Mouse (Mus musculus): ENCODE measurements around the gene Rbms1. TPM values are rescaled to one million over a fixed set of nuclear protein-coding genes. Genes with fewer than 3 reads are reported as not detected.

Gene Rbms1
- polyA plus RNA-seq, 1 experiment from 2014 or later, result 39.5 TPM

- Histone ChIP-seq H3K27ac (ENCODE audit: low read depth, low read length) (no peak overlapping the region), H3K4me1 (replicated peaks; ENCODE audit: control insufficient read depth, insufficient read depth, low read length) (no peaks in the 10 kb centered on the region), H3K36me3 (ENCODE audit: control insufficient read depth, insufficient read depth, low read length) (no peaks in the 10 kb centered on the region), H3K27me3 (ENCODE audit: control insufficient read depth, insufficient read depth, low read length) (no peaks in the 10 kb centered on the region), H3K4me3 (ENCODE audit: low read depth, low read length) (no peak overlapping the region), H3K4me2 (ENCODE audit: low read depth, low read length, severe bottlenecking) (no peak overlapping the region), H3K9ac (ENCODE audit: low read length) (no peak overlapping the region), H3K9me3 (ENCODE audit: control insufficient read depth, low read length) (no peaks in the 10 kb centered on the region)
- WGBS, result 96% methylated on average over 9 of the region's 9 CpGs
- ATAC-seq (replicated peaks; ENCODE audit: low FRiP score) (no peak), DNase-seq (ENCODE audit: low spot score) (no peak)
Measured at GRCm38 (mm10) chr2:60751274-60751673, 211.7 kb downstream of the Rbms1 start.

GRCm38 (mm10) chr2:60750591-60750990, 212.4 kb downstream of the Rbms1 start:
- H3K27me3 ChIP-seq (ENCODE audit: control insufficient read depth, insufficient read depth, low read length), result no peaks in the 10 kb centered on the region
- WGBS, result 89% methylated on average over 3 of the region's 3 CpGs
- H3K4me2 ChIP-seq (ENCODE audit: low read depth, low read length, severe bottlenecking), result no peak overlapping the region
- ATAC-seq (replicated peaks; ENCODE audit: low FRiP score) (no peak), DNase-seq (ENCODE audit: low spot score) (no peak)
- H3K4me3 ChIP-seq (ENCODE audit: low read depth, low read length), result no peak overlapping the region
- H3K9ac ChIP-seq (ENCODE audit: low read length), result no peak overlapping the region
- H3K36me3 ChIP-seq (ENCODE audit: control insufficient read depth, insufficient read depth, low read length), result no peaks in the 10 kb centered on the region
- H3K27ac ChIP-seq (ENCODE audit: low read depth, low read length), result no peak overlapping the region
- H3K9me3 ChIP-seq (ENCODE audit: control insufficient read depth, low read length), result no peaks in the 10 kb centered on the region
- no peaks in the 10 kb centered on the region for H3K4me1 ChIP-seq (replicated peaks; ENCODE audit: control insufficient read depth, insufficient read depth, low read length)

DNA sequence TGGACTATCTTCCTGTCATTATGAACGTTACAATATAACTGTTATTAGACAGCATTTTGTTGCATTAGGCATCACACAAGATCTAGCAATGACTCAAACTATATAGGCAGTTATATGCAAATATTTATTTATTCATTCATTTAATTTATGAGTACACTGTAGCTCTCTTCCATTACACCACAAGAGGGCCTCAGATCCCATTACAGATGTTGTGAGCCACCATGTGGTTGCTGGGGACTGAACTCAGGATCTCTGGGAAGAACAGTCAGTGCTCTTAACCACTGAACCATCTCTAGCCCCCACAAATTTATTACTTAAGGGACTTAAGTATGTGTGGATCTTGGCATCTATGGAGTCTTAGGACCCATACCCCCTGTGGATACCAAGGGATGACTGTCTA, 214.4 kb downstream of the Rbms1 start:
- no peaks in the 10 kb centered on the region for H3K36me3 ChIP-seq (ENCODE audit: control insufficient read depth, insufficient read depth, low read length)
- no peak for ATAC-seq (replicated peaks; ENCODE audit: low FRiP score)
- H3K4me2 ChIP-seq (ENCODE audit: low read depth, low read length, severe bottlenecking), result no peak overlapping the region
- H3K4me3 ChIP-seq (ENCODE audit: low read depth, low read length), result no peak overlapping the region
- 95% methylated on average over 1 of the region's 1 CpGs for WGBS
- no peaks in the 10 kb centered on the region for H3K9me3 ChIP-seq (ENCODE audit: control insufficient read depth, low read length)
- H3K9ac ChIP-seq (ENCODE audit: low read length), result no peak overlapping the region
- H3K27ac ChIP-seq (ENCODE audit: low read depth, low read length), result no peak overlapping the region
- DNase-seq (ENCODE audit: low spot score), result no peak
- no peaks in the 10 kb centered on the region for H3K4me1 ChIP-seq (replicated peaks; ENCODE audit: control insufficient read depth, insufficient read depth, low read length)
- H3K27me3 ChIP-seq (ENCODE audit: control insufficient read depth, insufficient read depth, low read length), result no peaks in the 10 kb centered on the region

- Histone ChIP-seq H3K27ac (ENCODE audit: low read depth, low read length) (no peak overlapping the region), H3K4me1 (replicated peaks; ENCODE audit: control insufficient read depth, insufficient read depth, low read length) (no peaks in the 10 kb centered on the region), H3K36me3 (ENCODE audit: control insufficient read depth, insufficient read depth, low read length) (no peaks in the 10 kb centered on the region), H3K27me3 (ENCODE audit: control insufficient read depth, insufficient read depth, low read length) (no peaks in the 10 kb centered on the region), H3K4me2 (ENCODE audit: low read depth, low read length, severe bottlenecking) (no peak overlapping the region), H3K9ac (ENCODE audit: low read length) (no peak overlapping the region), H3K4me3 (ENCODE audit: low read depth, low read length) (no peak overlapping the region), H3K9me3 (ENCODE audit: control insufficient read depth, low read length) (no peaks in the 10 kb centered on the region)
- WGBS, result 78% methylated on average over 3 of the region's 3 CpGs
- DNase-seq (ENCODE audit: low spot score), result no peak
- no peak for ATAC-seq (replicated peaks; ENCODE audit: low FRiP score)
Measured at GRCm38 (mm10) chr2:60747590-60747989, 215.4 kb downstream of the Rbms1 start.

DNA sequence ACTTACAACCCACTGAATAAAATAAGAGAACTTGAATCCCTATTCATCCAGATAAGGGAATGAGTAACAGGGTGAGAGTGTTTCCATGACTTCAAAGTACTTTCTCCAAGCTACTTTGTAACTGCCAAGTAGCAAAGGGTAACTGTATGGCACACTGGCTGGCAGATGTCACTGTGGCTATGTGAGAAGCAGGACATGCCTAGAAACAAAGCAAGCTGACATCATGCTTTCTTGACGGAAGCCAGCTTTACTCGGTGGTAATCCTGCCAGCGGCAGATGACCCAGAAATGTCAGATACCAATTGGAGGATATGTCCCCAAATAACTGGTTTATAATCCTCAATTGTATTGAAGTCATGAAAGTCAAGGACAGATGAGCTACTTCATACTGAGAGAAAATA, 218.3 kb downstream of the Rbms1 start:
- WGBS, result 69% methylated on average over 3 of the region's 3 CpGs
- Histone ChIP-seq H3K4me1 (replicated peaks; ENCODE audit: control insufficient read depth, insufficient read depth, low read length) (no peaks in the 10 kb centered on the region), H3K9ac (ENCODE audit: low read length) (no peak overlapping the region), H3K27ac (ENCODE audit: low read depth, low read length) (no peak overlapping the region), H3K9me3 (ENCODE audit: control insufficient read depth, low read length) (no peaks in the 10 kb centered on the region), H3K27me3 (ENCODE audit: control insufficient read depth, insufficient read depth, low read length) (no peaks in the 10 kb centered on the region), H3K36me3 (ENCODE audit: control insufficient read depth, insufficient read depth, low read length) (no peaks in the 10 kb centered on the region), H3K4me2 (ENCODE audit: low read depth, low read length, severe bottlenecking) (no peak overlapping the region), H3K4me3 (ENCODE audit: low read depth, low read length) (no peak overlapping the region)
- no peak for ATAC-seq (replicated peaks; ENCODE audit: low FRiP score)
- DNase-seq (ENCODE audit: low spot score), result no peak

DNA sequence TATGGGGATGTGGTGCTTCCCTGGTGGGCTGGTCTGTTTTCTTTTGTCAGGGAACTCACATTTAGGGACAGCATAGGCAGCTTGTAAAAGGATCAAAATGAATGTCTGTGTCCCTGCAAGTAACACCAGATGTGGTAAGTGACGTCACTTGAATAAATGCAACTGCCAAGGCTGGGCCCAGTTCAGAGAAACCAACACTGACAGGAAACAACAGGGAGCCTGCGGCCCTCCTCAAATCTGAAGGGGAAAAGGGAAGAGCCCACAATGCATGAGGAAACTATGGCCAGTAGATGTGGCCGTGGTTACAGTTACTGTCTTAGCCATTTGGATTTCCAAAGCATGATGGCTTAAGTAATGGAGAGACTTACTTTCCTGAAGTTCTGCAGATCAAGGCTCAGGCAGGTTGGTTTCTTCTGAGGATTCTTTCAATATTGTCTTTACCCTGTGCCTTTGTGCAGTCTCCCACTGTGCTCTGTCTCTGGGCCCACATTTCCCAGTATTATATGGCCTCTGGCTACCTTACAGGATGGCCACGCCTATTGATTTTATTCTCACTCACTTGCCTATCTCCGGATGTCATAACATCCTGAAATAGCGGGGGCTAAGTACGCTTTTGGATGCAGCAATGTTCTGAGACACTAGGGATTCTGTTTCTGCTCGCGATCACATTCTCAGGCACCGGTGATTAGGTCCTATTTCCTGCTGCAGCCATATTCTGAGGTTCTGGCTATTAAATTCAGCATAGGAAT, 223.4 kb downstream of the Rbms1 start:
- DNase-seq (ENCODE audit: low spot score) (no peak), ATAC-seq (replicated peaks; ENCODE audit: low FRiP score) (no peak)
- Histone ChIP-seq H3K27ac (ENCODE audit: low read depth, low read length) (no peak overlapping the region), H3K4me3 (ENCODE audit: low read depth, low read length) (no peak overlapping the region), H3K27me3 (ENCODE audit: control insufficient read depth, insufficient read depth, low read length) (no peaks in the 10 kb centered on the region), H3K9ac (ENCODE audit: low read length) (no peak overlapping the region), H3K4me2 (ENCODE audit: low read depth, low read length, severe bottlenecking) (no peak overlapping the region), H3K4me1 (replicated peaks; ENCODE audit: control insufficient read depth, insufficient read depth, low read length) (no peaks in the 10 kb centered on the region), H3K9me3 (ENCODE audit: control insufficient read depth, low read length) (no peaks in the 10 kb centered on the region), H3K36me3 (ENCODE audit: control insufficient read depth, insufficient read depth, low read length) (no peaks in the 10 kb centered on the region)
- WGBS, result 82% methylated on average over 10 of the region's 10 CpGs

- ATAC-seq (replicated peaks; ENCODE audit: low FRiP score), result no peak
- no peaks in the 10 kb centered on the region for H3K9me3 ChIP-seq (ENCODE audit: control insufficient read depth, low read length)
Measured at GRCm38 (mm10) chr2:60730929-60731328, 232.1 kb downstream of the Rbms1 start.

GRCm38 (mm10) chr2:60730024-60730423, 233.0 kb downstream of the Rbms1 start:
- Histone ChIP-seq H3K4me2 (ENCODE audit: low read depth, low read length, severe bottlenecking) (no peak overlapping the region), H3K4me3 (ENCODE audit: low read depth, low read length) (no peak overlapping the region), H3K9ac (ENCODE audit: low read length) (no peak overlapping the region), H3K27ac (ENCODE audit: low read depth, low read length) (no peak overlapping the region), H3K9me3 (ENCODE audit: control insufficient read depth, low read length) (no peaks in the 10 kb centered on the region), H3K36me3 (ENCODE audit: control insufficient read depth, insufficient read depth, low read length) (no peaks in the 10 kb centered on the region), H3K27me3 (ENCODE audit: control insufficient read depth, insufficient read depth, low read length) (0 out of 2 replicates have a peak, but pooled peaks cover 2% of the 10 kb centered on the region), H3K4me1 (replicated peaks; ENCODE audit: control insufficient read depth, insufficient read depth, low read length) (0 out of 2 replicates have a peak, but pooled peaks cover 3% of the 10 kb centered on the region)
- DNase-seq (ENCODE audit: low spot score) (no peak), ATAC-seq (replicated peaks; ENCODE audit: low FRiP score) (no peak)
- 18% methylated on average over 3 of the region's 3 CpGs for WGBS

More at GRCm38 (mm10) chr2:60730929-60731328, 232.1 kb downstream of the Rbms1 start:
- Histone ChIP-seq H3K4me1 (replicated peaks; ENCODE audit: control insufficient read depth, insufficient read depth, low read length) (0 out of 2 replicates have a peak, but pooled peaks cover 3% of the 10 kb centered on the region), H3K36me3 (ENCODE audit: control insufficient read depth, insufficient read depth, low read length) (no peaks in the 10 kb centered on the region), H3K4me3 (ENCODE audit: low read depth, low read length) (no peak overlapping the region), H3K9ac (ENCODE audit: low read length) (no peak overlapping the region), H3K27me3 (ENCODE audit: control insufficient read depth, insufficient read depth, low read length) (0 out of 2 replicates have a peak, but pooled peaks cover 2% of the 10 kb centered on the region), H3K27ac (ENCODE audit: low read depth, low read length) (no peak overlapping the region), H3K4me2 (ENCODE audit: low read depth, low read length, severe bottlenecking) (no peak overlapping the region)
- DNase-seq (ENCODE audit: low spot score), result no peak
- WGBS, result 53% methylated on average over 6 of the region's 6 CpGs

Data from forebrain, embryonic 11.5 days (tissue).